Mouse (Mus musculus) kidney, postnatal 25 days (tissue): ENCODE measurements around the gene S100a4.

Experiments
- DNase-seq, 2 experiments: peaks; one replicate each; pipeline ENCODE4 v3.0.0; 2021; ENCODE audit warnings: mixed read lengths in 2 of 2

S100a4 gene

DNA sequence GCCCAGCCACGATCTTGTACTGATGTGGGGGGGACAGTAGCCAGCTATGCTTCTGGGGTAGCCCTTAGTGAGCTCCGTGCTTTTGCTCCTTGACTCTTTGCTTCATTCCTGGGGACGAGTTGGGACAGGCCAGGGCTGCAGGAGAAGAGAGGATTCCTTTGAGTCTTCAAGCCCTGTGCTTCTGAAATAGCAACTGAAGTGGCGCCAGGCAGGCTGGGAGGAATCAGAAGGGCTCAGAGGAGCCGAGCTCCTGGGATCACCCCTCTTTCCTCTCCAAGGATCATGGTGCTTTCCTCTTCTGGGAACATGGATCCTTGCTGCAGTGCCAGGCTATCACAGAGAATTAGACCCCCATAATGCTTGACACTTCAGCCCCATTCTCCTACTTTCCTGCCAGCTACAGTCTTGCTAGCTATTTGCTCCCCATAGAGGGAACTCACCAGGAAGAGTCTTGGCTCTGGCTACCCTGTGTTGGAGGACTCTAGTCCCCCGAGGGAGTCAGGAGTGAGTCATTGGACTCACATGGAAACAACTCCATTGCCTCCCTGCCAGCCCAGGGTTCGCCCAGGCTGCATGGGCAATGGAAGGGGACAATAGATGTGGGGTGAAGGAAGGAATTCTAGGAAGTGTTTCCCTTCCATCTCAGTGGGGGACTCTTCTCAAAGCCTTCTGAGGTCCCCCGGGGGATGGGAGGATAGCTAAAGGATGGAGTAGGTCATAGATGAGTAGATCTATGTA, 2.9 kb upstream of the S100a4 start:
- DNase-seq, result no peak

DNA sequence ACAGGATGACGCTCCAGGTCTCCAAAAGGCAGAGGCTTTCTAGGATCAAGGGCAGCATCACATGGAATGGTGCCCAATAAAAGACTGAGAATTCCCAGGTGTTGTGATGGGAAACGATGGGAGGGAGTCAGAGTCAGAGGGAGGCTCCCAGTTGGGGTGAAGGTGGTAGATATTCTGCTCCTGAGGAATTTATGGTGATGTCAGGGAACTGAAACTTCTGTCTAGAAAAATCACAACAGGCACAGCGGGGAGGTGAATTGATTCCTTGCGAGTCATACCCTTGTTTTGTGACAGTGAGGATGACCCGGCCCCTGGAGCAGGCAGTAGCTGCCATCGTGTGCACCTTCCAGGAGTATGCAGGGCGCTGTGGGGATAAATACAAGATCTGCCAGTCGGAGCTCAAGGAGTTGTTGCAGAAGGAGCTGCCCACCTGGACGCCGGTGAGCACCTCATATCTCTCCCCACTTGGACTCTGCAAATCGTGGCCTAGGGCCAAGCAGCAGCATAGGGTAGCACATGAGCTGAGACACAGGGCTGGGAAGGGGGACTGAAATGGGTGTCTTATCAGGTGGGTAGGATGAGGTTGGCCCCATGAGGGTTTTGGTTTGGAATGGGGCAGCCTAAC, 2.0 kb upstream of the S100a4 start, which contains the start of gene Gm42674:
Gene Gm42674 (plus strand): TSS at position 419 of the 625 bp plus-strand sequence.
- no peak for DNase-seq

DNA sequence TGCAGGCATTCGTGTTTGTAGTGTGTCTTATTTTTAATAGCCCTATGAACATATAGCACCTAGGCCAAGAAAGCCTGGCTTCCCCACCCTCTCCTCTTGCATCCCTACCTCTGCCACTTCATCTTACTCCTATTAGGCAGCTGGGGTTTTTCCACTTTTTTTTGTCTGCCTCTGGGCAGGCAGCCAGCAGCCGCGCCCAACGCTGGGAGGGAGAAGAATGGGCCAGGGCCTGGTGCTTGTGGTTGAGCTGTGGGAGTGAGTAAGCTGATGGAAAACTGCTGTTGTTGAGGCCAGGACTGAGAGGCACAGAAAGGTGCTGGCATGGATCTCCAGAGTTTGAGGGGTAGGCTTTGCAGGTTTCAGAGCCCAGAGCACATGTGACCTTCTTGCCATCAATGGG, 845 bp downstream of the S100a4 start:
- DNase-seq, result peak; percentile 66 to 75

DNA sequence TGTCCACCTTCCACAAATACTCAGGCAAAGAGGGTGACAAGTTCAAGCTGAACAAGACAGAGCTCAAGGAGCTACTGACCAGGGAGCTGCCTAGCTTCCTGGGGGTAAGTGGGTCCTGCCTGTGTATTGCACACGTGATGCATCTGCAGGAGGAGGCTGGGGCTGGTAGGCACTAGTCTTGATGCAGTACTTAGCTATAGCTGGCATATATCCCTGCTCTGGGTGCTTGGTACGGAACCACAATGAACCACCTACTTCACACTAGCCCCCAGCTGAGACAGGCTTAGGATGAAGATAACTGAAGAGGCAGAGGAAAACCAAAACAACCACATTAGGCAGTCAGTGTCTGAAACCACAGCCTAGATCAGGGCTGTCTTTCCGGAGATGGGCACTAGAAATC, 1.5 kb downstream of the S100a4 start:
- DNase-seq, result no peak

DNA sequence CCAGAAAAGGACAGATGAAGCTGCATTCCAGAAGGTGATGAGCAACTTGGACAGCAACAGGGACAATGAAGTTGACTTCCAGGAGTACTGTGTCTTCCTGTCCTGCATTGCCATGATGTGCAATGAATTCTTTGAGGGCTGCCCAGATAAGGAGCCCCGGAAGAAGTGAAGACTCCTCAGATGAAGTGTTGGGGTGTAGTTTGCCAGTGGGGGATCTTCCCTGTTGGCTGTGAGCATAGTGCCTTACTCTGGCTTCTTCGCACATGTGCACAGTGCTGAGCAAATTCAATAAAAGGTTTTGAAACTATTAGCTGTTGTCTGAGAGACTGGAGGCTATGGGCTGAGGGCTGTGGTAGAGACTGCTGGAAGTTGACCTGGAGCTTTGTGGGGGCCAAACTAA, 2.2 kb downstream of the S100a4 start:
- no peak for DNase-seq

DNA sequence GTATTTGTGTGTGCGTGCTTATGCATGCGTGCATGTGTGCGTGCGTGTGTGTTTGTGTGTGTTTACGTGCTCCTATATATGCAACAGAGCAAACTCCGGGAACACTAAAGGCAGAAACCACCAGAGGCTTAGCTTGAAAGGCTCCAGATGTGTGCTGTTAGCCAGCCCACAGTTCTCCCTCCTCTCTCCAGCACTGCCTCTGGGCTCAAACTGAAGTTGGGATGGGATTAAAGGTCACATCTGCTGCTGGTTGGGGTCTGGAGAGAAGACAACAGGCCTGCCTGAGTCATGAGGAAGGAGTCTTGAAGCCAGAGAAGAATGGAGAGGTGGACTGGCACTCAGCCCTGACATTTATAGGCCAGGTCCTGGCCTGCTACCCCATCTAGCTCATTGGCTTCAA, 2.6 kb downstream of the S100a4 start:
- DNase-seq, result no peak

GRCm38 (mm10) chr3:90607361-90607760, 3.8 kb downstream of the S100a4 start:
- no peak for DNase-seq

- no peak for DNase-seq
Observed at GRCm38 (mm10) chr3:90608223-90608622, 4.7 kb downstream of the S100a4 start, which contains the start of gene S100a5. Gene S100a5 (plus strand): TSS chr3:90608523.

DNA sequence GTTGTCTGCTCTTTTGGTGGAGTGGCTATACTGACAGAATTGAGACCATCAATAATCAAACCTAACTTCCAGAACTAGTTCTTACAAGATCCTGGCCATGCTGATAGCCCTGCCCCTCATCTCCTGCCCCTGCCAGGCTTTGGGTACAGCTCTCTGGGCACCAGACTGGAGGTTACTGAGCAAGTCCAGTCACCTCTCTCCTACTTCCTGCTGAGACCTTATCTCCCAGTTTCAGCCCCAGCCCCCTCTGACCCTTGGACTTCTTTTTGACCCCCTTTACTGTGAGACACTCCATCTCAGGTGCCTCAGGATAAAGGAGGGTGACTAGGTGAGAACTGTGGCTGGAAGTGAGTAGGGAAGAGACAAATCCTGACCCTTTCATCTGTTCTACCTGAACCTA, 5.5 kb downstream of the S100a4 start:
- DNase-seq, result no peak

DNA sequence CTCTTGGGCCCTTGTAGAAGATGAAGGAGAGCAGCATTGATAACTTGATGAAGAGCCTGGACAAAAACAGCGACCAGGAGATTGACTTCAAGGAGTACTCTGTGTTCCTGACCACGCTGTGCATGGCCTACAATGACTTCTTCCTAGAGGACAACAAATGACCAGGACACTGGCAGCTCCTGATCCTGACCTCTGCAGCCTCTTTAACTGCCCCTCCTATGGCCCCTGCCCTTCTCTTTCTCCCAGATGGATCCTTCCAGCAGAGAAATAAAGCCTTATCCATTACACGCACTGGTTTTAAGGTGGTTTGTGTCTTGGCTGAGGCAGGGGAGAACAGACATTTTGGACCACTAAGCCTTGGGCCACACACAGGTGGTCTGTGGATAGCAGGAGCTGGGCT, 7.9 kb downstream of the S100a4 start:
- no peak for DNase-seq

DNA sequence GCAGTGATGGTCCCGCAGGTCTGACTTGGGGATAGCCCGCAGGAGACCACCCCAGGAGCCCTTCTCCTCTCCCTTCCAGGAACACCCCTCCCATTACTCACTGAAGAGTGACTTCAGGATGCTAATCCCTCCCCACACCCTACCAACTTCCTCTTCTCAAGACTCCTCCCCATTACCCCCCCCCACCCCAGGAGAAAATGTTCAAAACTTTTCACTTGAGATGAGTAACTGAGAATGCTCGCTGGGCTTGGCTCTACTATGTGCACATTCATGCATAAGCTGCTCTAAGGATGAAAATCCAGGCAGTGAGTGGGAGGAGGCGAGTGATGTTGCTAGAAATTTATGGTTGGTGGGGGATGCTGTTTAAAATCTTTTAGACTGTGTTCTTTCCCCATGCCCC, 8.5 kb downstream of the S100a4 start:
- DNase-seq, result no peak

DNA sequence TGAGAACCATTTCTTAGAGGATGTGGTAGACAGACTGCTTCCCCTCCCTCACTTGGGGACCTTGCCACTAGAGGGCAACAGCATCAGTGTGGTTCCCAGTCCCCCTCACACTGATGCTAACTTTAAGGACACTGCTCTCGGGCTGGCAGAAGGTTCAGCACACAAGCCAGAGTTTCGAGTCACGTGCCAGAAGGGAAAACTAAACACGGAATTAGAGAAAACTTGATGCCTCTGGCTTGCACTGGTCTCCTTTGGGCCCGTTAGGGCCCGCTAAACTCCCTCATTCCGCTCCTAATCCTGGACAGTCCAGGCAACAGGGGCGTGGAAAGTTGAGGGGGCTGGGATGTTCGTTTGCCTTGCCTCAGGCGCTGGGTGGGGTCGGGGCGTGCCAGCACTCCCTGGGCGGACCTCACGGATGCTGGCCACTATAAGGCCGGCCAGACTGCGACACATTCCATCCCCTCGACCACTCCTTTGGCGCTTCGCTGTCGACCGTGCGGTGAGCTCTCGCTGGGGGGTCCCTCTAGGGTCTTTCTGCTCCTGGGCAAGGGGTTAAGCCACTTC, 9.2 kb downstream of the S100a4 start, which contains the start of gene S100a6:
Gene S100a6 (plus strand): TSS at position 155 of the 564 bp plus-strand sequence.
- DNase-seq, result peak; percentile 74 to 80

GRCm38 (mm10) chr3:90613461-90614147, 10.0 kb downstream of the S100a4 start:
- DNase-seq, result no peak

- no peak for DNase-seq
Observed at GRCm38 (mm10) chr3:90614148-90614530, 10.6 kb downstream of the S100a4 start.

DNA sequence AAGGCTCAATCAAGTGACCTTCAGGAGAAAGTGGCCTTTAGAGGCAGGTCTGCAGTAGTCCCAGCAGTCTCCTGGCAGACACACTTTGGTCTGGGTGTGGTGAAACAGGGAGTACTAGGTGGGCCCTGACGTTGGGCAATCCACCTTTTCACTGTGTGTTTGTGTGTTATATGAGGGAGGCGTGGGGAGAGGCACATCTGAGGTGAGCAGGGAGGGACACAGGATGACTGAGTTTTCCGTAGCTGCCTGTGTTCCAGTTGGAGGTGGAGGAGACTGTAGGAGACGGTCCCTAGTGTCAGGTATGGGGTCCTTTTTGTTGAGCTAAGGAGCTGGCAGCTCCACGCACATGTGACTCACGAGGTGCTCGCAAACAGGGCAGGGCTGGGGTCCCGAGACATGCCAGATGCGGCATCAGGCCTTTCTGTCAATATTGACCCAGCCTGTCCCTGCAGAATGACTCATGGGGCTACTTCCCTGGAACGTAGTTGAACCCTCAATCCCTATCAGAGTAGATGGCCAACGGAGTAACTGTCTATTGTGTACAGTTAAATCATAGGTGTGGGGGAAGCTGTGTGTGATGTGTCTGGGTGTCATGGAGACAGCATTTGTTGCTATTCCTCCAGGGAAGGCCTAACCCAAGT, 11.2 kb downstream of the S100a4 start:
- DNase-seq, result no peak

GRCm38 (mm10) chr3:90615415-90615814, 11.8 kb downstream of the S100a4 start:
- peak; percentile 79 to 82 for DNase-seq

GRCm38 (mm10) chr3:90615911-90616310, 12.3 kb downstream of the S100a4 start:
- DNase-seq, result no peak

- DNase-seq, result no peak
Observed at GRCm38 (mm10) chr3:90617586-90617985, 14.0 kb downstream of the S100a4 start.

GRCm38 (mm10) chr3:90621552-90621951, 18.0 kb downstream of the S100a4 start:
- DNase-seq, result no peak

GRCm38 (mm10) chr3:90623435-90624071, 20.0 kb downstream of the S100a4 start:
- DNase-seq, result peak; percentile 52 to 70

DNA sequence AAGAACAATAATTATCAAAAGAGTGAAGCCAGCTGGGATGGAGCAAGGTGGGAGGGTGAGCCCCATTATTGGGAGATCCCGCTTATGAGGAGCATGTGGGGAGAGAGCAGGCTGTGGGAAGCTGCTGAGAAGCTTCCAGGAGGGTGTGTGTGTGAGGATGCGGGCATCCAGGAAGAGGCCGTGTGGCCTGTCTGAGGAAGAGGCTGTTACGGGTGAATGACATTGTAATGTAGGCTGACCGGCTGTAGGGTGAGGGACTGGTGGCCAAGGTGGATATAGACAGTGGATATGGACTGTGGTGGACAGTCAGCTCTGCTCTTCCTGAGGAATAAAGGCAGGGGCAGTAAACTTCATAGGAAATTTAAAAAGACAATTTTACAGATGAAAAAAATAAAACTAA, 21.9 kb downstream of the S100a4 start:
- DNase-seq, result no peak

GRCm38 (mm10) chr3:90626266-90627021, 22.9 kb downstream of the S100a4 start:
- no peak for DNase-seq
